Mouse (Mus musculus) layer of hippocampus, adult 11-12 months (tissue): ENCODE results near the gene Phldb3.

Experiments used
- DNase-seq: peaks from one replicate; pipeline ENCODE4 v3.0.0; 2022; ENCODE audit warnings: low spot score

Gene Phldb3

GRCm38 (mm10) chr7:24630116-24630880, 19.7 kb downstream of the Phldb3 start:
- DNase-seq: no peak

- DNase-seq: no peak
Measured at GRCm38 (mm10) chr7:24636264-24636663, 25.7 kb downstream of the Phldb3 start, which contains the start of gene Lypd3. Gene Lypd3 (plus strand): TSS chr7:24636550.

- DNase-seq: no peak
Measured at GRCm38 (mm10) chr7:24637046-24637445, 26.5 kb downstream of the Phldb3 start.

- DNase-seq: no peak
Measured at GRCm38 (mm10) chr7:24638026-24638856, 27.7 kb downstream of the Phldb3 start.

- no peak for DNase-seq
Measured at GRCm38 (mm10) chr7:24640450-24640849, 29.9 kb downstream of the Phldb3 start.

GRCm38 (mm10) chr7:24642491-24642890, 31.9 kb downstream of the Phldb3 start:
- DNase-seq: peak; percentile 60

- DNase-seq: no peak
Measured at GRCm38 (mm10) chr7:24644492-24644891, 33.9 kb downstream of the Phldb3 start.

GRCm38 (mm10) chr7:24644996-24645395, 34.4 kb downstream of the Phldb3 start:
- DNase-seq: no peak

GRCm38 (mm10) chr7:24646486-24646885, 35.9 kb downstream of the Phldb3 start:
- no peak for DNase-seq

GRCm38 (mm10) chr7:24653681-24654080, 43.1 kb downstream of the Phldb3 start:
- DNase-seq: peak; percentile 59

- peak; percentile 11 for DNase-seq
Measured at GRCm38 (mm10) chr7:24659737-24660357, 49.3 kb downstream of the Phldb3 start.

GRCm38 (mm10) chr7:24661118-24661904, 50.7 kb downstream of the Phldb3 start:
- DNase-seq: no peak

- peak; percentile 71 for DNase-seq
Measured at GRCm38 (mm10) chr7:24662575-24662974, 52.0 kb downstream of the Phldb3 start.

- DNase-seq: no peak
Measured at GRCm38 (mm10) chr7:24664301-24664700, 53.7 kb downstream of the Phldb3 start.

GRCm38 (mm10) chr7:24664959-24665358, 54.4 kb downstream of the Phldb3 start:
- no peak for DNase-seq

- DNase-seq: no peak
Measured at GRCm38 (mm10) chr7:24671944-24672439, 61.4 kb downstream of the Phldb3 start.

- DNase-seq: no peak
Measured at GRCm38 (mm10) chr7:24676575-24676974, 66.0 kb downstream of the Phldb3 start, which contains the start of gene Tex101. Gene Tex101 (minus strand): TSS chr7:24676675.
